Mouse (Mus musculus): ENCODE measurements around the gene Ndufab1.

Ndufab1 gene

GRCm38 (mm10) chr7:122067517-122068381 is 33.9 kb downstream of the Ndufab1 start:
- no peak for DNase-seq (ENCODE audit: low spot score in 2 of 2)

- peak; percentile 85 to 87 for DNase-seq (ENCODE audit: low spot score in 2 of 2)
These were observed 34.7 kb downstream of the Ndufab1 start, which contains the start of the genes Ubfd1 and Ears2 for GRCm38 (mm10) chr7:122066945-122067516. Ubfd1 (plus strand) TSS chr7:122067175. Ears2 (minus strand) TSS chr7:122067263.

GRCm38 (mm10) chr7:122066102-122066944 is 35.4 kb downstream of the Ndufab1 start:
- DNase-seq (ENCODE audit: low spot score in 2 of 2): no peak

GRCm38 (mm10) chr7:122065656-122066055 is 36.0 kb downstream of the Ndufab1 start:
- DNase-seq (ENCODE audit: low spot score in 2 of 2): no peak

- DNase-seq (ENCODE audit: low spot score in 2 of 2): no peak
These were observed 45.1 kb downstream of the Ndufab1 start for GRCm38 (mm10) chr7:122056633-122057032.

- DNase-seq (ENCODE audit: low spot score in 2 of 2): no peak
These were observed 50.9 kb downstream of the Ndufab1 start for GRCm38 (mm10) chr7:122050834-122051233.

- no peak for DNase-seq (ENCODE audit: low spot score in 2 of 2)
These were observed 53.5 kb downstream of the Ndufab1 start for GRCm38 (mm10) chr7:122048191-122048590.

- no peak for DNase-seq (ENCODE audit: low spot score in 2 of 2)
These were observed 54.9 kb downstream of the Ndufab1 start for GRCm38 (mm10) chr7:122046813-122047212.

- DNase-seq (ENCODE audit: low spot score in 2 of 2): no peak
These were observed 56.0 kb downstream of the Ndufab1 start for GRCm38 (mm10) chr7:122045711-122046110.

- no peak for DNase-seq (ENCODE audit: low spot score in 2 of 2)
These were observed 56.5 kb downstream of the Ndufab1 start for GRCm38 (mm10) chr7:122045181-122045634.

- DNase-seq (ENCODE audit: low spot score in 2 of 2): no peak
These were observed 57.6 kb downstream of the Ndufab1 start for GRCm38 (mm10) chr7:122044106-122044505.

All from thymus, postnatal 10 days (tissue).